Mouse (Mus musculus): Measurements from ENCODE around the gene Stk24. TPM values are rescaled to one million over a fixed set of nuclear protein-coding genes. Genes with fewer than 3 reads are reported as not detected.

The Stk24 gene
- total RNA-seq, 2 experiments from 2014 or later: 41.9 to 52.8 TPM

- no peak for ATAC-seq (replicated peaks; ENCODE audit: low FRiP score, poor library complexity, severe bottlenecking)
These were observed 57.7 kb downstream of the Stk24 start for GRCm38 (mm10) chr14:121322150-121322549.

GRCm38 (mm10) chr14:121318382-121318781 lies 61.4 kb downstream of the Stk24 start:
- no peak for ATAC-seq (replicated peaks; ENCODE audit: low FRiP score, poor library complexity, severe bottlenecking)

- ATAC-seq (replicated peaks; ENCODE audit: low FRiP score, poor library complexity, severe bottlenecking): no peak
These were observed 62.5 kb downstream of the Stk24 start for GRCm38 (mm10) chr14:121317312-121317671.

GRCm38 (mm10) chr14:121316631-121317311 lies 63.0 kb downstream of the Stk24 start:
- ATAC-seq (replicated peaks; ENCODE audit: low FRiP score, poor library complexity, severe bottlenecking): no peak

- ATAC-seq (replicated peaks; ENCODE audit: low FRiP score, poor library complexity, severe bottlenecking): no peak
These were observed 63.7 kb downstream of the Stk24 start for GRCm38 (mm10) chr14:121316136-121316535.

GRCm38 (mm10) chr14:121314934-121315333 lies 64.9 kb downstream of the Stk24 start:
- ATAC-seq (replicated peaks; ENCODE audit: low FRiP score, poor library complexity, severe bottlenecking): no peak

- ATAC-seq (replicated peaks; ENCODE audit: low FRiP score, poor library complexity, severe bottlenecking): no peak
These were observed 66.5 kb downstream of the Stk24 start for GRCm38 (mm10) chr14:121313283-121313682.

GRCm38 (mm10) chr14:121311083-121311482 lies 68.7 kb downstream of the Stk24 start:
- no peak for ATAC-seq (replicated peaks; ENCODE audit: low FRiP score, poor library complexity, severe bottlenecking)

- no peak for ATAC-seq (replicated peaks; ENCODE audit: low FRiP score, poor library complexity, severe bottlenecking)
These were observed 69.3 kb downstream of the Stk24 start for GRCm38 (mm10) chr14:121310325-121311080.

GRCm38 (mm10) chr14:121309909-121310308 lies 69.9 kb downstream of the Stk24 start:
- no peak for ATAC-seq (replicated peaks; ENCODE audit: low FRiP score, poor library complexity, severe bottlenecking)

GRCm38 (mm10) chr14:121305316-121306064 lies 74.3 kb downstream of the Stk24 start:
- no peak for ATAC-seq (replicated peaks; ENCODE audit: low FRiP score, poor library complexity, severe bottlenecking)

- ATAC-seq (replicated peaks; ENCODE audit: low FRiP score, poor library complexity, severe bottlenecking): no peak
These were observed 75.3 kb downstream of the Stk24 start for GRCm38 (mm10) chr14:121304523-121304922.

- ATAC-seq (replicated peaks; ENCODE audit: low FRiP score, poor library complexity, severe bottlenecking): no peak; the same call in 1 of the 2 replicates
These were observed 80.7 kb downstream of the Stk24 start for GRCm38 (mm10) chr14:121299093-121299492.

GRCm38 (mm10) chr14:121298537-121298936 lies 81.3 kb downstream of the Stk24 start:
- no peak for ATAC-seq (replicated peaks; ENCODE audit: low FRiP score, poor library complexity, severe bottlenecking)

GRCm38 (mm10) chr14:121297103-121297502 lies 82.7 kb downstream of the Stk24 start:
- no peak for ATAC-seq (replicated peaks; ENCODE audit: low FRiP score, poor library complexity, severe bottlenecking)

GRCm38 (mm10) chr14:121294484-121294883 lies 85.3 kb downstream of the Stk24 start:
- ATAC-seq (replicated peaks; ENCODE audit: low FRiP score, poor library complexity, severe bottlenecking): no peak

GRCm38 (mm10) chr14:121292391-121292790 lies 87.4 kb downstream of the Stk24 start:
- ATAC-seq (replicated peaks; ENCODE audit: low FRiP score, poor library complexity, severe bottlenecking): no peak

GRCm38 (mm10) chr14:121291881-121292280 lies 87.9 kb downstream of the Stk24 start:
- ATAC-seq (replicated peaks; ENCODE audit: low FRiP score, poor library complexity, severe bottlenecking): no peak

GRCm38 (mm10) chr14:121285379-121286120 lies 94.3 kb downstream of the Stk24 start:
- no peak for ATAC-seq (replicated peaks; ENCODE audit: low FRiP score, poor library complexity, severe bottlenecking)

- ATAC-seq (replicated peaks; ENCODE audit: low FRiP score, poor library complexity, severe bottlenecking): no peak
These were observed 98.5 kb downstream of the Stk24 start for GRCm38 (mm10) chr14:121281336-121281710.
